In genomic region chr1:98096396-98096935, GRCm38 (mm10) we compare ENCODE assay signal across 13 mouse cellular contexts. TPM values are rescaled to one million over a fixed set of nuclear protein-coding genes. Genes with fewer than 3 reads are reported as not detected.
DNase-seq lines count a peak whose midpoint lies in the region; ATAC-seq and TF ChIP-seq lines count a peak whose summit lies in the region.
"Had no signal": no experiment of that assay in that cellular context is flagged by ENCODE, and none has a peak within 500 bp of the region (broad histone marks: within the 10 kb centered on the region; RNA-seq: fewer than 3 reads in every experiment).

No protein-coding gene starts in this region.

- H3K27me3 ChIP-seq in heart, embryonic 10.5 days (ENCODE audit: insufficient read depth, poor library complexity, severe bottlenecking) = no peaks in the 10 kb centered on the region
- no peaks in the 10 kb centered on the region for H3K27me3 ChIP-seq in limb, embryonic 12.5 days
- H3K27me3 ChIP-seq in limb, embryonic 10.5 days (ENCODE audit: low read depth, poor library complexity, severe bottlenecking) = no peaks in the 10 kb centered on the region
- H3K27me3 ChIP-seq in neural tube, embryonic 13.5 days = no peaks in the 10 kb centered on the region
- no peaks in the 10 kb centered on the region for H3K27me3 ChIP-seq in stomach, embryonic 16.5 days (ENCODE audit: control insufficient read depth, insufficient read depth, low read length)

- H3K9me3 ChIP-seq in heart, embryonic 10.5 days = no peaks in the 10 kb centered on the region
- H3K9me3 ChIP-seq in limb, embryonic 12.5 days = no peaks in the 10 kb centered on the region
- no peaks in the 10 kb centered on the region for H3K9me3 ChIP-seq in limb, embryonic 10.5 days (replicated peaks)
- H3K9me3 ChIP-seq in neural tube, embryonic 13.5 days = no peaks in the 10 kb centered on the region
- H3K9me3 ChIP-seq in stomach, embryonic 16.5 days (replicated peaks; ENCODE audit: control insufficient read depth, low read length) = no peaks in the 10 kb centered on the region
- H3K9me3 ChIP-seq: hindbrain, embryonic 10.5 days had no signal

- intact Hi-C loops in heart, postnatal 14 days (cut with DNase I) = loop anchor here (5.0 kb wide), 2 partner anchors 36 to 119 kb away; no protein-coding TSS in a partner anchor
- intact Hi-C loops in gastrocnemius, adult 2 months (cut with DNase I) = loop anchor here (10.0 kb wide), 1 partner anchor 442 kb away; no protein-coding TSS in a partner anchor

- peak overlapping the region; percentile 47; the same call in 1 of the 2 replicates for H3K27ac ChIP-seq in heart, embryonic 10.5 days
- H3K27ac ChIP-seq in limb, embryonic 12.5 days = no peak overlapping the region
- H3K27ac ChIP-seq in limb, embryonic 10.5 days = no peak overlapping the region
- no peak overlapping the region for H3K27ac ChIP-seq in neural tube, embryonic 13.5 days (replicated peaks)
- H3K27ac ChIP-seq in stomach, embryonic 16.5 days (ENCODE audit: low read length) = no peak overlapping the region
- H3K27ac ChIP-seq in gastrocnemius, adult 2 months = no peak overlapping the region

- H3K4me1 ChIP-seq in heart, embryonic 10.5 days = peaks cover 12% of the 10 kb centered on the region
- peaks cover 3% of the 10 kb centered on the region for H3K4me1 ChIP-seq in limb, embryonic 12.5 days (replicated peaks)
- H3K4me1 ChIP-seq in limb, embryonic 10.5 days = peaks cover 10% of the 10 kb centered on the region; the same call in 1 of the 2 replicates
- peaks cover 10% of the 10 kb centered on the region; the same call in 1 of the 2 replicates for H3K4me1 ChIP-seq in neural tube, embryonic 13.5 days (replicated peaks)
- no peaks in the 10 kb centered on the region; the same call in 1 of the 2 replicates for H3K4me1 ChIP-seq in stomach, embryonic 16.5 days (ENCODE audit: control insufficient read depth, insufficient read depth, low read length)

- no peak overlapping the region for H3K4me2 ChIP-seq in limb, embryonic 12.5 days
- peak overlapping the region; percentile 82; the same call in 1 of the 2 replicates for H3K4me2 ChIP-seq in neural tube, embryonic 13.5 days
- peak overlapping the region; percentile 82; the same call in 1 of the 2 replicates for H3K4me2 ChIP-seq in stomach, embryonic 16.5 days (ENCODE audit: low read depth, low read length)

- no peak for TF ChIP-seq CTCF in gastrocnemius, adult 2 months (IDR thresholded peaks at IDR 0.05)

- ATAC-seq in limb, embryonic 12.5 days (ENCODE audit: insufficient number of reproducible peaks, insufficient read depth, low FRiP score, low TSS enrichment, low read depth) = no peak
- ATAC-seq in neural tube, embryonic 13.5 days (ENCODE audit: low read depth) = no peak
- ATAC-seq in stomach, embryonic 16.5 days (ENCODE audit: insufficient read depth, low FRiP score) = no peak

- WGBS in heart, embryonic 10.5 days = 33% methylated on average over 1 of the region's 1 CpGs
- 67% methylated on average over 1 of the region's 1 CpGs for WGBS in limb, embryonic 12.5 days
- 85% methylated on average over 1 of the region's 1 CpGs for WGBS in limb, embryonic 10.5 days
- WGBS in neural tube, embryonic 13.5 days = 71% methylated on average over 1 of the region's 1 CpGs
- 53% methylated on average over 1 of the region's 1 CpGs for WGBS in stomach, embryonic 16.5 days

- DNase-seq in heart, embryonic 10.5 days (ENCODE audit: low spot score) = no peak
- no peak for DNase-seq in heart, postnatal 14 days
- DNase-seq in limb, embryonic 10.5 days (ENCODE audit: low spot score) = no peak
- no peak for DNase-seq in neural tube, embryonic 10.5 days (ENCODE audit: extremely low spot score, low spot score)
- no peak for DNase-seq in gastrocnemius, adult 2 months
- DNase-seq: adrenal gland, postnatal 10 days; kidney, adult 18-20 months; right cerebral cortex, postnatal 25 days had no signal

- no peak overlapping the region for H3K9ac ChIP-seq in limb, embryonic 12.5 days (replicated peaks)
- H3K9ac ChIP-seq in neural tube, embryonic 13.5 days = no peak overlapping the region
- no peak overlapping the region for H3K9ac ChIP-seq in stomach, embryonic 16.5 days (ENCODE audit: low read length)

- no peaks in the 10 kb centered on the region for H3K36me3 ChIP-seq in heart, embryonic 10.5 days
- no peaks in the 10 kb centered on the region for H3K36me3 ChIP-seq in limb, embryonic 12.5 days
- no peaks in the 10 kb centered on the region for H3K36me3 ChIP-seq in limb, embryonic 10.5 days
- H3K36me3 ChIP-seq in neural tube, embryonic 13.5 days = no peaks in the 10 kb centered on the region
- no peaks in the 10 kb centered on the region for H3K36me3 ChIP-seq in stomach, embryonic 16.5 days (ENCODE audit: control insufficient read depth, insufficient read depth, low read length)
- H3K36me3 ChIP-seq: G1E; hindbrain, embryonic 10.5 days had no signal

- H3K4me3 ChIP-seq in heart, embryonic 10.5 days = peak overlapping the region; percentile 82
- peak overlapping the region; percentile 71; the same call in 1 of the 2 replicates for H3K4me3 ChIP-seq in limb, embryonic 12.5 days (replicated peaks)
- H3K4me3 ChIP-seq in limb, embryonic 10.5 days = no peak overlapping the region
- peak overlapping the region; percentile 76; the same call in 1 of the 2 replicates for H3K4me3 ChIP-seq in neural tube, embryonic 13.5 days
- H3K4me3 ChIP-seq in stomach, embryonic 16.5 days (replicated peaks; ENCODE audit: low read length) = no peak overlapping the region
- H3K4me3 ChIP-seq in gastrocnemius, adult 2 months = no peak overlapping the region; the same call in 1 of the 2 replicates

RNA-seq across cellular contexts. Expression of gene Pam, which starts 1.0 kb away (rescaled TPM):
- 88.8 and 231 TPM in 2 replicates for polyA plus RNA-seq in heart, embryonic 10.5 days (2016; fragmentation: Nextera tagmentation; extraction: Ambion mirVana)
- 100 to 1,000 TPM; 474 to 583 TPM for total RNA-seq in heart, postnatal 14 days (2021)
- polyA plus RNA-seq in limb, embryonic 12.5 days (2016; fragmentation: Nextera tagmentation; extraction: Ambion mirVana) = 25.9 and 33.0 TPM in 2 replicates
- 9.8 and 10.1 TPM in 2 replicates for polyA plus RNA-seq in limb, embryonic 10.5 days (2016; fragmentation: Nextera tagmentation; extraction: Ambion mirVana)
- polyA plus RNA-seq in neural tube, embryonic 13.5 days (2015; fragmentation: Nextera tagmentation; extraction: Ambion mirVana) = 33.6 and 36.9 TPM in 2 replicates
- 50.3 and 50.6 TPM in 2 replicates for polyA plus RNA-seq in stomach, embryonic 16.5 days (2015; fragmentation: Nextera tagmentation; extraction: Ambion mirVana)
- 10 to 100 TPM; 27.6 to 39.9 TPM for total RNA-seq in gastrocnemius, adult 2 months (2021)
- polyA plus RNA-seq: G1E had no signal

Comparison
In these comparisons a context has a peak if more than half of its experiments do, and no peak if none do; other contexts are left out.
1. H3K4me3 ChIP-seq: peak in heart, embryonic 10.5 days (single experiment), limb, embryonic 12.5 days (single experiment) and neural tube, embryonic 13.5 days (single experiment); none in limb, embryonic 10.5 days (single experiment), stomach, embryonic 16.5 days (single experiment) and gastrocnemius, adult 2 months (single experiment).